Mouse (Mus musculus) regulatory T cell (primary cell): ENCODE results near the gene Ctf1.

Experiments
- in situ Hi-C: fragments of 300-600 bp; cut with MboI, MseI; formaldehyde crosslinking; loops from one replicate; pipeline ENCODE4 v1.15.1; 2025; ENCODE audit warnings: high pct_unique_total_duplicates

Gene Ctf1

DNA sequence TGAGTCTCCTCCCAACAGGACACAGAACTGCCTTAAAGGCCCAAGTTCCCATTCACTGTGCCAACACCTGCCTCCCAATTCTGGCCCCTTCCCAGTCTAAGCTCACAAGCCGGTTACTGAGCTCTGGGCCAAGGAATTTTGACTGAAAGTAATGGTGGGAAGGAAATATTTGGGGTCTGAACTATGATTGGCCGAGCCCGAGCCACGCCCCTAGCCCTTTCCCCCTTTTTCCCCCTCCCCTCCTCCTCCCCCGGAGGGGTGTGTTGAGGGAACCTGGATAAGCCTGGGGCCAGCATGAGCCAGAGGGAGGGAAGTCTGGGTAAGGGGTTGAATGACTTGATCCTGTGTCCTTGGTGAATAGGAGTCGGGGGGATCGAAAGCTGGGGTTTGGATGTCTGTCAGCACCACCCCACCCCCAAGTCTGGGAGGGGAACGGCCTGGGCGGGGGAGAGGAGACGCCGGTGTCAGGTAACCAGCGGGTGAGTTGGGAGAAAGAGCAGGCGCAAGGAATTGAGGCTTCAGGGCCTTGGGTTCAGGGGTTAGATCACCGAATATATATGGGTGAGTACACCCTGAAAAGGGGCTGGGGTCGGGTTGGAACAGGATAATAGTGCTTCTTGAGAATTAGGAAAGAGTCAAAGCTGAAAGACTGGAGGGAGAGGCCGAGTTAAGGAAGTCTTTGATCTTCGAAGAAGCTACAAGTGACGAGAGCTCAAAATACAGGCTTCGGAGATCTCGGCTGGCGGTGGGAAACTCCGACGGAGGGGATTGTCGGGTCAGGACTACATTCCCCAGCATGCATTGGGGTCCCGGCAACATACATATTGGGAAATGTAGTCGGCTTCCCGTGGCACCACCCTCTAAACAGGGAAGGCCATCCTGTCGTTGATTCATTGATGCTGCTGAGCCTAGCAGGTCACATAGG is at the start of gene Ctf1:
Gene Ctf1, plus strand, starts transcription at position 276 of the 925 bp plus-strand sequence.
- in situ Hi-C loops, result no loop called here

DNA sequence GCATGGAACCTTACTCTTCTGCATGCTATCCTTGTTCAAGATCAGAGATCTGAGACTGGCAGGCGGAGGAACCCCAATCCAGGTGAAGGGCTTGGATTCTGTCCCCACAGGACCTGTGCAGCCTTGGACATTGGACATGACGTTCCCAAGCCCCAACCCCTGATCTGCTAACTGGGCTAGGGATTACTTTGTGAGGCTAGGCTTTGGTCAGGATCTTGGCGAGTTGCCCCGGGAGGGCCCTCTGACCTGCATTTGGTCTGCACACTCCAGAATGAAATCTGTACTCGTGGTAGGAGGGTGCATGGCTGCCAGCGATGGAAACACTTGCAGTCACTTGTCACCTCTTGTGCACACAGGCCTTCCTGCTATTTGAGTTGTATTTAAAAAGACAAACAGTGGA is 49.6 kb upstream of the Ctf1 start:
- in situ Hi-C loops, result no loop called here

DNA sequence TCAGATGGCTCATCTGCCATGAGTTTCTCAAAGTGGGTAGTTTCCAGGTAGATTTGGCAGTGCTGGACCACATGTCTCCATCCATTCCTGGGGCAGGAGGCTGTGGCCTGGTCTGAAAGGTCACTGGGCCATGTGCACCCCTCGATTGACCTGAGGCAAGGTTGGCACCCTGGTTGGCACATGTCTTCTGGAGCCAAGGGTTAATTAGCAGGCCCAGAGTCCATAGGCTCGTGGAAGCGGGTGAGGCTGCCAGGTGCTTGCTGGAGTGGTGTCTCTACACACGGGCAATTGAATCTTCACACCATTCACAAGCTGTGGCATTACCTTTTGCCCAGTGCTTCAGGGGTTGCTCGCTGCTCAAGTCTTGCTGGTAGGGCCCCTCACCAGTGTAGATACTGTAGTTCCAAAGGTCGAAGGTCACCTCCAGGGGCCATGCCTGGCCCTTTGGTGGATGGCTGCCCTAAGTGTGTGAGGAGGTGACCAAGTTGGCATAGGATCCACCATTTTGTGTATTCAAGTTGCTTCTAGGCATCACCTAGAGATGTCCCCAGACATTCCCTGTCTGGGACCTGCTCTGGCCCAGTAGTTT is 46.4 kb upstream of the Ctf1 start:
- in situ Hi-C loops, result loop anchor here (5.0 kb wide), 1 partner anchor 51 kb away; no protein-coding TSS in a partner anchor

DNA sequence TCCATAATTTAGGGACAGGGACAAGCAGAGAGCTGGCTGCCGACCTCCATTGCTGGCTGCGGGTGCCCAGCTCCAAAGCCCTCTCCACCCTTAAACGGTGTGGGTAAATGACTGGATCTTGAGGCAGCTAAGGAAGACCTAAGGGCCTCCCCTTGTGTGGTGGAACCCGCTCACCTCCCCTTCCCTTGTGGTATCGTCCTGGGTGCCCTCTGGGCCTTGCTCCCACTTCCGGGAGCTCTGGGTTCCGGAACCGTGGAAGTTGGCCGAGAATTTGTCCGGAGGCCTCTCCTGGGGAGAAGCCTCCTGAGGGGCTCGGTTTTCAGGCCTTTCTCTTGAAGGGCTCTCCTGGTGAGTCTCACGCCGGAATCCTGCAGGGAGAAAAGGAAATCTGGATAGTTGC is 45.9 kb upstream of the Ctf1 start:
- in situ Hi-C loops, result loop anchor here (5.0 kb wide), 1 partner anchor 51 kb away; no protein-coding TSS in a partner anchor

DNA sequence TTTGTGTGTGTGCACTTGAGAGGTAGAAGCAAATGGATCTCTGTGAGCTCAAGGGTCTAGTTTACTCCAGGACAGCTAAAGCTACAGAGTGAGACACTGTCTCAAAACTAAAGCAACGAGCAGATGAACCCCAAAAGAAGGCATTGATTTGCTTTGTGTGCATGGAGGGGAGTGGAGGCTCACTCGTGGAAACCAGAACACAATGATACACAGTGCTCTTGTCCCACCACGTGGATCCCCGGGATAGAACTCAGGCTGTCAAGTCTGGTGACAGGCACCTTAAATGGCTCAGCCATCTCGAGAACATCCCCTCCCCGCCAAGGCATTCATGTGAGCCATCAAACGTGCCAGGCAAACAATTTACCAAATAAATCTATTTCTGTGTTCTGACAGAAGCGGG is 45.4 kb upstream of the Ctf1 start:
- in situ Hi-C loops, result loop anchor here (5.0 kb wide), 1 partner anchor 50 kb away; no protein-coding TSS in a partner anchor

DNA sequence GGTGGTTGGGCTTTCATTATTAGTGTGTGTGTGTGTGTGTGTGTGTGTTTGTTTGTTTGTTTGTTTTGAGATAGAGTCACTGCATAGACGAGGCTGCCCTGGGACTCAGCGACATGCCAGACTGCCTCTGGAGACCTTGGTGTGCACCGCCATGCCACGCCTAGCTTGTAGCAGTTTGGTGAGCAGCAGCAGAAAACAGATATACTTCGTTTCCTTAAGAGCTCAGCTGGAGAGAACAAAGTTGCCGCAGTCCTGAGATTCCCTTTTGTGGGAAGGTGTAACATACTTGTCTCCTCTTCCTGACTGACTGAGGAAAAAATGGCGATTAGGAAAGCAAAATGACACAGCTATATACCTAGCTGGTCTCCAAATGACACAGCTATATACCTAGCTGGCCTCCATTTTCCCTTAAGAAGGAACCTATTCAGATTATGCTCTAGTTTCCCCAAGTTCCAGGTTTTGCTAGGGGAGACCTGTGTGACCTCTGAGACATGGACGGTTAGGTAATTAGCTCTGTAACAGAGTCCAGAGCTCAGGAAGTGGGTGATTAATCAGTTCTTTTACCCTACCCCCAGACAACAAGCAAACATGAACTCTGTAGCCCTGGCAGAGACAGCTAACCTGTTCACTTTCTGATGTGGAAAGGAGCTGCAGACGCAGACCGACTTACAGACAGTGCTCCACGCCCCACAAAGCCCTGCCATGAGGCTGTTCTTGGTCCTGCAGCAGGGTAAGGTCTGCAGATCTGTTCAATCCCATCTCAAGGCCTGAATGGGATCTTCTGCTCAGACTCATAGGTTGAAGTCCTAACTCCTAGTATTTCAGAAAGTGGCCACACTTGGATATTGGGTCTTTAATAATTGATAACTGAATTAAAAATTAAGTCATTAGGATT is 40.4 kb upstream of the Ctf1 start:
- in situ Hi-C loops, result no loop called here

DNA sequence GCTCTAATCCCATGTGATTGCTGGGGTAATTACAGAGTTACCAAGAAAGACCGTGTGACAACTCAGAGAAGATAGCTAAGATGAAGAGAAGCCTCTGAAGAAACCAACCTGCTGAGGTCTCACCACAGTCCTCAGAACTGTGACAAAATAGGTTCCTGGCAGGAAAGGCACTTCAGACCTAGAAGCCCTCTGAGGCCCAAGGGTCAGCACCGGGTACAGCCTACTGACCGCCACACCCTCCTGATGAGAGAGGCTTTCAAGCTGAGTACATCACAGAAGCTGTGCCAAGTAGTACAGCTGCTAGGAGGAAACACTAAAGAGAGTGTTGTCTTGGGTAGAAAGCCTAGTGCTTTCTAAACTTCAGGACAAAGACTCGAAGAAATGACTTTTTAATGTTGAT is 39.8 kb upstream of the Ctf1 start:
- in situ Hi-C loops, result no loop called here

DNA sequence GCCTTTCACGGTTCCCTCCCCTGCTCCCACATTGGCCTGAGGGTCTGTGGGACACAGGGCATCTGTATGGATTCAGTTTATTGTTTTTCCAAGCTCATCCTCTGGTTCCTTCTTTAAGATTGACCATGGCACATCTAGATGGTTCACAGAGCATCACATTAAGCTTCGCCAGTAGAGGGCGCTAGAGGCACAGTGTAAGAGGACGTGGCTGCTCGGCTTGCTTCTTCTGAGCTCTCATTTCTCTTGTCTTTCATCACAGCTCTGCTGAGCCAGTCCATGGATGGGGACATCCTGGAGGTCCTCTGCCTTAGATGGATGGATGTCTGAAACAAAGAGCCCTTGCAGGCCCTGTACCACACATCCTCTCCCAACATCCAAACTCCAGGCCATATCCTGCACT is 37.6 kb upstream of the Ctf1 start:
- in situ Hi-C loops, result loop anchor here (5.0 kb wide), 1 partner anchor 87 kb away; no protein-coding TSS in a partner anchor

DNA sequence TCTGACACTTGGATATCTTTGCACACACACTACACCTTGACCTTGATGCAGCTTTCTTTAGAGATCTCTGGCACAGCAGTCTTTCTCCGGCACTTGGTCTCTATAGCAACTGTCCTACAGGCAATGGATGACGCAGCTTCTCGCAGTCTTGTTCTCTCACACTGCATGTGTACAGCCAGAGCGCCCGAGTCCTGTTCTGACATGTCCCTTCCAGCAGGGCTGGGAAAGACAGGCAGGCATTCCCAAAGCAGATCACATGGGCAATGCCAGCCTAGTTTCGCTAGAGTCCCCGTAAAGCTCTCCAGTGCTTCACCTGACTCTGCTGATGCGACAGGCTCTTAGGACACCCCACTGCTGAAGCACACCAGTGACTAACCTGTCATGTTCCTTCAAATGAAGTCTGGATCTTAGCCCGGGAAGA is 37.1 kb upstream of the Ctf1 start:
- in situ Hi-C loops, result loop anchor here (5.0 kb wide), 1 partner anchor 87 kb away; no protein-coding TSS in a partner anchor

DNA sequence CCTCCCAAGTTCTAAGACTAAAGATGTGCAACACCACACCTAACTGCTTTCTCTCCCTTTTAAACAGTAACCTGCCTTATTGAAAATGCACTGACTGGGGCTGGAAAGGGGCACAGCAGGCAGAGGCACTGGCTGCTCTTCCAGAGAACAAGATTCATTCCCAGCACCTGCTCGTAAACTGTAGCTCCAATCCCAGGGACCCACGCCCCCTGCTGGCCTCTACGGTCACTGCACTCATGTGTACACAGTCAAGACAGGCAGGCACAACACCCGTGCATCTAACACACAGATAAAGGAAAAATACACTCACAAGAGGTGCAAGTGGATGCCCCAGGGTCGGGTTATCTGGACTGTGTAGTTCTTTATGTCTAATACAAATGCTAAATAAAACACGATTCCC is 35.5 kb upstream of the Ctf1 start:
- in situ Hi-C loops, result loop anchor here (5.0 kb wide), 1 partner anchor 85 kb away; no protein-coding TSS in a partner anchor

DNA sequence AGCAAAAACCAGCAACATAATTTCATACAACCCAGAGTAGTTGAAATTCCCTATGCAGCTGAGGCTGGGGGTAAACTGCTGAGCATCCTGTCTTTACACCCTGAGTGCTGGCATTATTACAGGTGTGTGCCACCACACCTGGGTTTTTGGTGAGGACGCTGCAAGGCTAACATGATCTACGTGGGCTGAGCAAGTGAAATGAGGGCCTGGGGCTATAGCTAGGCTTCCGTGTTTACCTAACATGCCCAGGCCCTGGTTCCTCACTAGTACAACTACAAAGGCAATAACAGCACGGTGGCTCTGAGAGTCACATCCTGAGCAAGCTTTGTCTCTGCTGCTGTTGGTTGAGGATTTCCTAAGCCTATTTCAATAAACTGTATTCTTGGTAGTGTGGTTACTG is 34.9 kb upstream of the Ctf1 start:
- in situ Hi-C loops, result loop anchor here (5.0 kb wide), 1 partner anchor 85 kb away; no protein-coding TSS in a partner anchor

DNA sequence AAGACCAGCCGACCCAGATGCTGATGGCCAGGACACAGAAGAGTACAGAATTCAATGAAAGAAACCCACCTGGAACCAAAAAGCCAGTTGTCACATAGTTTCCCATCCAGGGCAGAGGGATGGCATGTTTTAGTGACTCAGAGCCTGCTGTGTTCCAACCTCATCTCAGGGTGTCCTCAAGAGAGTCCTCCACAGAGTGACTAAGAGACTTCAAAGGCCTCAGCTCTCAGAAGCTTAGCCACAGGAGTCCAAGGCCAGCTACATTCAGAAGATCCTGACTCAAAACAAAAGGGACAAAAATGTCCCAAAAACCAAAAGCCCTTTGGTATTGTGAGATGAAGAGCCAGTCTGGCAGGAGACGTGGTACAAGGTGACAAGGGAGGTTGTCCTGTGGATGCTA is 33.7 kb upstream of the Ctf1 start:
- in situ Hi-C loops, result loop anchor here (5.0 kb wide), 1 partner anchor 83 kb away; no protein-coding TSS in a partner anchor

DNA sequence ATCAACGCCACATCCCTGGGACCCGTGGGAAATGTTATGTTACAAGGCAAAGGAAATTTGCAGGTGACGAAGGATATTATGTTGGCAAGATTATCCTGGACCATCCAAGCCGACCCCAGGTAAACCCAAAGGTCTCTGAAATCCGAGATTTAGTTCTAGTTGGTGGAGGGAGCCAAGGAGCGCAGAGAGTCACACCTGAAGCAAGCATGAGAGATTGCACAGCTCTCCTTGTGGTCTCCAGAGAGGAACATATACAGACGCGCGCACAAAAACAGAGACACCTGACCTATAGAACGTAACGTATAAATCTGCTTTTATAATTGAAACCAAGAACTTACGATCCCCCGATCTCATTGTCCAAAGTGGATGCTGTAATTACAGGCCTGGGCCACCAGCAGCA is 32.0 kb upstream of the Ctf1 start:
- in situ Hi-C loops, result no loop called here

DNA sequence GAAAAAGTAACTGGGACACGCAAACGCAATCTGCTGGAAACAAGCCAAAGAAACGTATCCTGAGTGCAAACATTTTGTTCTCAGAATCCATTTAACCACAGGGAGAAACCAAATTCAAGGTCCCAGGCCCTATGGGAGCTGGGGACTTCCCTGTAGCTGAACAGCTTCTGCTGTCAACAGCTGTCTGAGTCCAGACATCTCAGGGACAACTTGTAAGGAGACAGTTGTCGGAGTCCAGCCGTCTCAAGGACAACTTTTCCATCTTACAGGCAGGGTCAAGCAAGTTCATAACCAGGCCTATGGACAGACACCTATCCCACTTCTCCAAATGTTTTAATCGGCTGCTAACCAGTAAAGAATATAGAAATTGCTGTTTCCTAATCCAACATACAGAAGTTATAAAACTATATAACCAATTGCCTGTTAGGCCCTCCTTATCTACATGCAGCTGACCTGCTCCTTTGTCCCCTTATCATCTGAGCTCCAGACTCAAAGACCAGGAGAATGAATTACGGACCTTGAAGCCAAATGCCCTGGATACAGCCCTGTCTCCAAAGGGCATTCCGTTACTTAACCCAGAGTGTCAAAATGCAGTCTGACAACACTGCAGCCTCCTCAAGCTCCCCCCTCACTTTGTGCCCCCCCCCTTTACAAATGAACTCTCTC is 30.5 kb upstream of the Ctf1 start:
- in situ Hi-C loops, result no loop called here

DNA sequence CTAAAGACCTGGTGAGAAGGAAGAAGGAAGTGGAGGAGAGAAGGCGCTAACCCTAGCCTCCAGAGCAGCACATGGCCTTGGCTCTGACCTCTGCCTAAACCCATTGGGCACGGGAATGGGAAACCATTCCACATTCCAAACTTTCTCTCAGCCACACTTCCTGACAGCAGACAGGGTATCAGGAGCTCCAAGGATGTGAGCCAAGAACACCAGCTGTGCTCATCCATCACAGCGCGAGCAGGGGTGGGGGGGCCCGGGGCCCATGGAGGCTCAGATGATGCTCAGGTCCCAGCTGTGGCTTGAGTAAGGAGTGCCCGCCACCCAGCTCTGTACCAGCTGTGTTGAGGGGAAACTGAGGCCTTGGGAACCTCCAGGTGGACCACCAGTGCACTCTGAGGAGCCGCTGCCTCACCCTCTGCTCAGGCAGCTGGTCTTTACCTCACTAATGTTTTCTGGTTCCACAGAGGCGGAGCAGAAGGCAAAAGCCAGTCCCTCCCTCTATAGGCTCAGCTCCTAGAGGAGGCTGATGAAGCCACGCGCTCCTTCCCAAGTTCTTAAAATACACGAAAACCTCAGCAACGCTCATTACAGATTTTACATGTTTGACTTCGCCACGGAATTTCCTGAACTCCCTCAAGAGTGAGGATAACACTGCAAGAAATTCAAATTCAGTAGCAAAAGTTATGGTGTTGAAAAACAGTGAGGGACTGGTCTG is 27.1 kb upstream of the Ctf1 start:
- in situ Hi-C loops, result no loop called here

DNA sequence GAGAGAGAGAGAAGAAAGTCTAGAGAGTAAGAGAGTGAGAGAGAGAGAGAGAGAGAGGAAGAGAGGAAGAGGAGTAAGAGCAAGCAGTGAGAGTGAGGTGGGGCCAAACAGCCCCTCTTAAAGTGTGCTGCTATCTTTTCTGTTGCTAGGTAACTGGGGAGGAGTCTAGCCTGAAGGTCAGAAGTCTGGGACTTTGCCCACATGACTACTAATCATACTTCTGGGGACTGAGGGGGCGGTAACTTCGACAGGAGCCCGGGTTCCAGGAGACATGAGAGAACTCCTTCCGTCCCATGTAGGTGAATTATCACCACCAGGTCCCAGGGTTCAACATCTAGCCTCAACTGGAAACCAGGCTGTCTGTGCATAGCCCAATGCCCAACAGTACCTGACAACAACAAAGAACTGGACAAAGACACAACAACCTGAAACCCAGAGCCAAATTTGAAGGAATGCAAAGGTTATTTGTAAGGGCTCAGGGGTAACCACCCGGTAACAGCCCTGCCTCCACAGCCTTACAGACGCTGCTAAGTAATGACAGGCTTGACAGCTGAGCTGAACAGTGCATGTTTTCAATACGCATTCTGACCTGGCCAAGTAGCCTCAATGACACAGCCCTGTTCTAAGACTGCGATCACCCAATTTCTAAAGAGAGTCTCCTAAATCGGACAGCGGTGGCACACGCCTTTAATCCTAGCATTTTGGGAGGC is 25.6 kb upstream of the Ctf1 start:
- in situ Hi-C loops, result no loop called here

DNA sequence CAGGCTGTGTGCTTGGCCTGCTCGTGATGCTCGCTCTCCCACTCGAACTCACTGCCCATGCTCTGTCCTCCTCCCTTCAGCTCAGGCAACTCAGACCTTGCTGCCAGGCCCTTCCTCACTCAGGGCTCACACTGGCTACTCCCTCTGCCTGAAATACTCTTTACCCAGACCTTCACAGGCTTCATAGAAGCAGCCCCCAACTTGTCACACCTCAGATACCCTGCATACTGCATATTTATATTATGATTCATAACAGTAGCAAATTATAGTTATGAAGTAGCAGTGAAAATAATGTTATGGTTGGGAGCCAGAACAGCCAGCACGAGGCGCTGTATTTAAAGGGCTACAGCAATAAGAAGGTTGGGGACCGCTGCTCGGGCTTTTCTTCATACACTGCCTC is 23.6 kb upstream of the Ctf1 start:
- in situ Hi-C loops, result no loop called here

DNA sequence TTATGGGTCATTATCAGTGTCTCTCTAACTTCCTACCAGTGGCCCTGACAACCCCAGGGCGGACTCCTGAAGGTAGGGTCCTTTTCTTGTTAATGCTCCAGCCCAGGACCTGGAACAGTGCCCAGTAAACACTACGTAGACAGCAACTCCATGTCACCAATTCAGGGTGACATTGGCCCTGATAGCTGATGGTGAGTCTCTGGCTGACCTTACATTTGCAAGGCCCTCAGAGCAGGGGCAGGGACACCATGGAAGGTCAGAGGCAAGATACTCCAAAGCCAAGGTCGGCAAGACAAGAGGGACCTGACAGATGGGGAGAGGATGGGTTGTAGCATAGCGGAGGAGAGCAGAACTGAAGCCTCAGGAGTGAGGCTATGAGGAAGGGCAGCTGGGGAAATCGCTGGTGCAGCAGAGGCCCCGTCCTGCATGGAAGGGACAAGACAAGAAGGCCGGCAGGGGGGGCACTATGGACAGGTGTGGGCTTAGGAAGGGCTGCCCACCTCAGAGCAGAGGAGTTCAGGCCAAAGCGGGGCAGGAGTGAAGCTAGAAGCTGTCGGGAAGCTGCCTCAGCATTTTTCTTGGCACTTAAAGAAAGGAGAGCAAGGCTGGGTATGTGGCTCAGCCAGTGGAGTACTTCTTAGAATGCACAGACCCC is 22.8 kb upstream of the Ctf1 start:
- in situ Hi-C loops, result no loop called here
